Mouse (Mus musculus) embryonic fibroblast, embryonic 13.5 days (primary cell): ENCODE measurements around the gene Jam2. TPM values are rescaled to one million over a fixed set of nuclear protein-coding genes. Genes with fewer than 3 reads are reported as not detected.

Experiments used
- H3K27ac ChIP-seq: 2 replicates; pipeline ENCODE4 v1.5.1; 2012; ENCODE audit warnings: low read length, control low read depth, inconsistent platforms; ENCODE audit not compliant: insufficient read depth
- H3K4me1 ChIP-seq: 2 replicates; pipeline ENCODE4 v1.6.1; 2011; ENCODE audit warnings: low read length; ENCODE audit not compliant: control insufficient read depth, insufficient read depth
- H3K4me3 ChIP-seq: 2 replicates; pipeline ENCODE4 v1.5.1; 2011; ENCODE audit warnings: mild to moderate bottlenecking, control low read depth, low read length; ENCODE audit not compliant: insufficient read depth
- CTCF ChIP-seq: IDR thresholded peaks from 2 replicates; pipeline ENCODE4 v1.5.1; 2011; ENCODE audit warnings: mild to moderate bottlenecking, control low read depth, low read length, moderate library complexity, borderline replicate concordance; ENCODE audit not compliant: insufficient read depth
- POLR2A ChIP-seq: IDR thresholded peaks from 2 replicates; pipeline ENCODE4 v1.6.1; 2011; ENCODE audit warnings: low read depth, mild to moderate bottlenecking, control low read depth, low read length, moderate library complexity
- polyA plus RNA-seq: library from polyadenylated mRNA; stranded (reverse); fragments of >200 nt; gene quantifications from 2 replicates; pipeline ENCODE4 v1.2.4, GENCODE M21; 2011; ENCODE audit warnings: low read depth; ENCODE audit not compliant: missing spikeins, insufficient read length

Jam2 gene
- polyA plus RNA-seq, 1 experiment: 5.5 TPM

- Histone ChIP-seq H3K4me3 (no peak overlapping the region), H3K4me1 (no peaks in the 10 kb centered on the region; the same call in 1 of the 2 replicates), H3K27ac (no peak overlapping the region)
- no peak for TF ChIP-seq POLR2A
- no peak for TF ChIP-seq CTCF
Observed at GRCm38 (mm10) chr16:84807874-84808273, 34.0 kb downstream of the Jam2 start.

GRCm38 (mm10) chr16:84810254-84810653, 36.3 kb downstream of the Jam2 start:
- Histone ChIP-seq H3K4me3 (no peak overlapping the region), H3K4me1 (no peaks in the 10 kb centered on the region; the same call in none of the 2 replicates), H3K27ac (no peak overlapping the region)
- no peak for TF ChIP-seq POLR2A
- TF ChIP-seq CTCF: no peak

GRCm38 (mm10) chr16:84813852-84814251, 39.9 kb downstream of the Jam2 start:
- Histone ChIP-seq H3K27ac (no peak overlapping the region), H3K4me1 (no peaks in the 10 kb centered on the region; the same call in none of the 2 replicates), H3K4me3 (no peak overlapping the region)
- TF ChIP-seq POLR2A (no peak), CTCF (no peak)

- TF ChIP-seq CTCF: no peak
- TF ChIP-seq POLR2A: no peak
- Histone ChIP-seq H3K4me1 (no peaks in the 10 kb centered on the region; the same call in none of the 2 replicates), H3K4me3 (no peak overlapping the region), H3K27ac (no peak overlapping the region)
Observed at GRCm38 (mm10) chr16:84814511-84814910, 40.6 kb downstream of the Jam2 start.

GRCm38 (mm10) chr16:84817423-84817822, 43.5 kb downstream of the Jam2 start:
- Histone ChIP-seq H3K27ac (no peak overlapping the region), H3K4me3 (no peak overlapping the region), H3K4me1 (no peaks in the 10 kb centered on the region; the same call in 1 of the 2 replicates)
- no peak for TF ChIP-seq POLR2A
- TF ChIP-seq CTCF: no peak

- no peak overlapping the region for H3K27ac ChIP-seq
- TF ChIP-seq CTCF (no peak), POLR2A (no peak)
- no peak overlapping the region for H3K4me3 ChIP-seq
- no peaks in the 10 kb centered on the region for H3K4me1 ChIP-seq
Observed at GRCm38 (mm10) chr16:84825009-84825408, 51.1 kb downstream of the Jam2 start.

- Histone ChIP-seq H3K4me1 (no peaks in the 10 kb centered on the region), H3K27ac (no peak overlapping the region)
- no peak for TF ChIP-seq CTCF
- no peak for TF ChIP-seq POLR2A
Observed at GRCm38 (mm10) chr16:84831696-84832095, 57.8 kb downstream of the Jam2 start.

GRCm38 (mm10) chr16:84832736-84833135, 58.8 kb downstream of the Jam2 start:
- Histone ChIP-seq H3K4me1 (no peaks in the 10 kb centered on the region), H3K27ac (no peak overlapping the region), H3K4me3 (no peak overlapping the region)
- TF ChIP-seq POLR2A (no peak), CTCF (no peak)

More at GRCm38 (mm10) chr16:84831696-84832095, 57.8 kb downstream of the Jam2 start:
- no peak overlapping the region for H3K4me3 ChIP-seq

- H3K27ac ChIP-seq: peak overlapping the region; percentile 86
- peak overlapping the region; percentile 91 for H3K4me3 ChIP-seq
- no peaks in the 10 kb centered on the region for H3K4me1 ChIP-seq
- no peak for TF ChIP-seq POLR2A
- TF ChIP-seq CTCF: no peak
Observed at GRCm38 (mm10) chr16:84834344-84834743, 60.4 kb downstream of the Jam2 start.

GRCm38 (mm10) chr16:84834745-84835440, 61.0 kb downstream of the Jam2 start, which contains the start of gene Gabpa:
TSS of gene Gabpa (plus strand) at chr16:84834925.
- Histone ChIP-seq H3K4me3 (peak within 1 kb of the TSS; percentile 91), H3K27ac (peak within 1 kb of the TSS; percentile 88), H3K4me1 (no peaks in the 10 kb centered on the region)
- TF ChIP-seq CTCF (no peak), POLR2A (peak; percentile 70)

GRCm38 (mm10) chr16:84835441-84835822, 61.5 kb downstream of the Jam2 start, which contains the start of gene Atp5j:
TSS of gene Atp5j (minus strand) at chr16:84835625.
- H3K27ac ChIP-seq: peak within 1 kb of the TSS; percentile 88
- H3K4me1 ChIP-seq: no peaks in the 10 kb centered on the region
- peak within 1 kb of the TSS; percentile 91 for H3K4me3 ChIP-seq
- TF ChIP-seq CTCF (no peak), POLR2A (no peak; the same call in 1 of the 2 replicates)
